Mouse (Mus musculus) testis, adult 2 months (tissue): ENCODE results near the gene Rgs3.

Experiments used
- CTCF ChIP-seq: fragments of 200-500 bp; IDR thresholded peaks from 2 replicates; pipeline ENCODE4 v1.5.1; 2012; ENCODE audit warnings: low read depth, mild to moderate bottlenecking, inconsistent platforms, low read length, moderate library complexity; ENCODE audit not compliant: control insufficient read depth, insufficient read depth, insufficient replicate concordance
- POLR2A ChIP-seq: fragments of 200-500 bp; IDR thresholded peaks from 2 replicates; pipeline ENCODE4 v1.6.1; 2012; ENCODE audit warnings: low read depth, mild to moderate bottlenecking, inconsistent platforms, low read length, moderate library complexity; ENCODE audit not compliant: control insufficient read depth

DNA sequence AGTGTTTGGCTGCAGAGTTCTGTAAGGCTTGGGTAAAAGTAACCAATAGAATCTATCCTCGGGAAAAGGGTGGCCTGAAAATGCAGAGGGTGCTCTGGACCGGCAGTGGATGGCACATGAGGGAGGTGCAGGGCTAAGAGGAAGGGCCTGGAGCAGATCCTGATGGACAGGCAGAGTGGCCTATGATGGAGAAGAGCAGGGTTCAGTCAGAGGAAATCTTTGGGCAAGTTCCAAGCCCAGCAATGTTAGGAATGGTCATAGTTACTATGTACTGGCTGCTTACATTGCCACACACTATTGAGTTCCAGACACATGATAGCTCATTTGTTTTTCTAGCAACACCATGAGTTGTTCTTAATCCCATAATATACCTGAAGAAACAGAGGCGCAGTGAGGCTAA is 124.7 kb downstream of the Rgs3 start:
- TF ChIP-seq CTCF (no peak), POLR2A (no peak)
